Mouse (Mus musculus) heart, embryonic 14.5 days (tissue): ENCODE measurements around the gene Shisa3. TPM values are rescaled to one million over a fixed set of nuclear protein-coding genes. Genes with fewer than 3 reads are reported as not detected.

Source experiments
- ATAC-seq: fragments of 200-750 bp; cut with Nextera tagmentation; 2 replicates; pipeline ENCODE4 v1.8.0; 2017; ENCODE audit warnings: low read depth, moderate TSS enrichment; ENCODE audit not compliant: insufficient number of reproducible peaks, insufficient read depth, low FRiP score
- H3K27ac ChIP-seq, 2 experiments: fragments of 200-500 bp in 1 of 2; fragments of 300-500 bp in 1 of 2; sonication (generic) in 1 of 2; replicated peaks in 1 of 2; 2 replicates each; pipeline ENCODE4 v1.5.1; 2012 to 2014; ENCODE audit warnings: low read depth in 2 of 2, low read length in 2 of 2, control low read depth in 1 of 2, mild to moderate bottlenecking in 1 of 2, mixed read lengths in 1 of 2; ENCODE audit not compliant: control insufficient read depth in 1 of 2, insufficient read depth in 1 of 2
- H3K27me3 ChIP-seq: fragments of 300-500 bp; sonication (generic); 2 replicates; pipeline ENCODE4 v1.6.1; 2014; ENCODE audit warnings: mild to moderate bottlenecking, low read length, control low read depth; ENCODE audit not compliant: control insufficient read depth, insufficient read depth
- H3K36me3 ChIP-seq: fragments of 300-500 bp; sonication (generic); 2 replicates; pipeline ENCODE4 v1.6.1; 2014; ENCODE audit warnings: mild to moderate bottlenecking, control low read depth, low read length, mixed read lengths; ENCODE audit not compliant: control insufficient read depth, insufficient read depth
- H3K4me1 ChIP-seq, 2 experiments: fragments of 200-500 bp in 1 of 2; fragments of 300-500 bp in 1 of 2; sonication (generic) in 1 of 2; 2 replicates each; pipeline ENCODE4 v1.6.1; 2012 to 2014; ENCODE audit warnings: low read length in 2 of 2, control low read depth in 1 of 2, mixed read lengths in 1 of 2; ENCODE audit not compliant: control insufficient read depth in 2 of 2, insufficient read depth in 2 of 2
- H3K4me2 ChIP-seq: fragments of 300-500 bp; sonication (generic); 2 replicates; pipeline ENCODE4 v1.6.1; 2014; ENCODE audit warnings: mild to moderate bottlenecking, low read length
- H3K4me3 ChIP-seq, 2 experiments: fragments of 200-500 bp in 1 of 2; fragments of 300-500 bp in 1 of 2; sonication (generic) in 1 of 2; 2 replicates each; pipeline ENCODE4 v1.5.1; 2012 to 2014; ENCODE audit warnings: low read length in 2 of 2, mild to moderate bottlenecking in 2 of 2, control low read depth in 1 of 2, low read depth in 1 of 2, moderate library complexity in 1 of 2; ENCODE audit not compliant: control insufficient read depth in 1 of 2, insufficient read depth in 1 of 2
- H3K9ac ChIP-seq: fragments of 300-500 bp; sonication (generic); 2 replicates; pipeline ENCODE4 v1.6.1; 2014; ENCODE audit warnings: mild to moderate bottlenecking, low read length
- H3K9me3 ChIP-seq: fragments of 300-500 bp; sonication (generic); 2 replicates; pipeline ENCODE4 v1.6.1; 2016; ENCODE audit warnings: low read length, control low read depth; ENCODE audit not compliant: control insufficient read depth
- WGBS: fragments of 180-500 bp; shearing (Covaris S2); extraction: QIAGEN DNeasy Blood & Tissue Kit; methylation state at CpG from one replicate; pipeline ENCODE4 v1.1.7; 2014; 5-methylcytosine and 5-hydroxymethylcytosine counted together
- polyA plus RNA-seq: library from polyadenylated mRNA; unstranded; fragments of >200 nt; fragmentation: Nextera tagmentation; extraction: Ambion mirVana; gene quantifications from 2 replicates; pipeline ENCODE4 v1.2.1, GENCODE M21; 2014

Gene Shisa3
- polyA plus RNA-seq, 1 experiment from 2014 or later: 1.4 TPM

GRCm38 (mm10) chr5:67621230-67621629, 13.5 kb downstream of the Shisa3 start:
- H3K27ac ChIP-seq: no peak overlapping the region
- no peak overlapping the region for H3K4me2 ChIP-seq
- no peaks in the 10 kb centered on the region for H3K27me3 ChIP-seq
- H3K36me3 ChIP-seq: 0 out of 2 replicates have a peak, but pooled peaks cover 4% of the 10 kb centered on the region
- WGBS: 70% methylated on average over 12 of the region's 12 CpGs
- H3K9ac ChIP-seq: no peak overlapping the region
- no peak for ATAC-seq
- H3K4me3 ChIP-seq: no peak overlapping the region
- H3K4me1 ChIP-seq: no peaks in the 10 kb centered on the region
- H3K9me3 ChIP-seq: no peaks in the 10 kb centered on the region

- no peak overlapping the region for H3K4me3 ChIP-seq
- WGBS: 70% methylated on average over 9 of the region's 9 CpGs
- no peak for ATAC-seq
- H3K4me1 ChIP-seq: no peaks in the 10 kb centered on the region
- no peak overlapping the region for H3K9ac ChIP-seq
- no peaks in the 10 kb centered on the region for H3K9me3 ChIP-seq
- H3K4me2 ChIP-seq: no peak overlapping the region
- H3K27me3 ChIP-seq: no peaks in the 10 kb centered on the region
- no peaks in the 10 kb centered on the region for H3K36me3 ChIP-seq
- no peak overlapping the region for H3K27ac ChIP-seq
Observed at GRCm38 (mm10) chr5:67628180-67628940, 20.7 kb downstream of the Shisa3 start.

GRCm38 (mm10) chr5:67629440-67629839, 21.8 kb downstream of the Shisa3 start:
- Histone ChIP-seq H3K4me3 (no peak overlapping the region), H3K9ac (no peak overlapping the region), H3K4me2 (no peak overlapping the region), H3K4me1 (peaks cover 3 to 8% of the 10 kb centered on the region in 2 experiments), H3K27ac (no peak overlapping the region), H3K27me3 (no peaks in the 10 kb centered on the region), H3K36me3 (no peaks in the 10 kb centered on the region), H3K9me3 (no peaks in the 10 kb centered on the region)
- 82% methylated on average over 7 of the region's 7 CpGs for WGBS
- no peak for ATAC-seq

GRCm38 (mm10) chr5:67629861-67630260, 22.2 kb downstream of the Shisa3 start:
- Histone ChIP-seq H3K4me2 (no peak overlapping the region), H3K9ac (no peak overlapping the region), H3K9me3 (no peaks in the 10 kb centered on the region), H3K36me3 (no peaks in the 10 kb centered on the region), H3K27ac (no peak overlapping the region), H3K4me1 (peaks cover 3 to 8% of the 10 kb centered on the region in 2 experiments), H3K27me3 (no peaks in the 10 kb centered on the region), H3K4me3 (no peak overlapping the region)
- no peak for ATAC-seq
- WGBS: 85% methylated on average over 6 of the region's 6 CpGs

GRCm38 (mm10) chr5:67631261-67631660, 23.6 kb downstream of the Shisa3 start:
- Histone ChIP-seq H3K9me3 (no peaks in the 10 kb centered on the region), H3K4me1 (peaks cover 3 to 8% of the 10 kb centered on the region in 2 experiments), H3K27me3 (no peaks in the 10 kb centered on the region), H3K9ac (no peak overlapping the region), H3K4me3 (no peak overlapping the region), H3K27ac (no peak overlapping the region), H3K4me2 (no peak overlapping the region), H3K36me3 (no peaks in the 10 kb centered on the region)
- ATAC-seq: no peak
- WGBS: 94% methylated on average over 12 of the region's 12 CpGs

- no peak for ATAC-seq
- Histone ChIP-seq H3K4me2 (peak overlapping the region; percentile 26), H3K27ac (no peak overlapping the region), H3K4me3 (no peak overlapping the region), H3K36me3 (no peaks in the 10 kb centered on the region), H3K9me3 (no peaks in the 10 kb centered on the region), H3K27me3 (no peaks in the 10 kb centered on the region), H3K4me1 (peaks cover 3 to 8% of the 10 kb centered on the region in 2 experiments), H3K9ac (no peak overlapping the region)
- 36% methylated on average over 7 of the region's 7 CpGs for WGBS
Observed at GRCm38 (mm10) chr5:67633138-67633782, 25.6 kb downstream of the Shisa3 start.

GRCm38 (mm10) chr5:67633831-67634268, 26.2 kb downstream of the Shisa3 start:
- Histone ChIP-seq H3K4me2 (peak overlapping the region; percentile 26), H3K36me3 (no peaks in the 10 kb centered on the region), H3K9ac (no peak overlapping the region), H3K9me3 (no peaks in the 10 kb centered on the region), H3K27ac (no peak overlapping the region), H3K4me3 (no peak overlapping the region), H3K4me1 (peaks cover 3 to 8% of the 10 kb centered on the region in 2 experiments), H3K27me3 (no peaks in the 10 kb centered on the region)
- WGBS: 20% methylated on average over 10 of the region's 10 CpGs
- ATAC-seq: peak; percentile 54
